Mouse (Mus musculus) neural tube, embryonic 11.5 days (tissue): ENCODE data around the gene Gm21915. TPM values are rescaled to one million over a fixed set of nuclear protein-coding genes. Genes with fewer than 3 reads are reported as not detected.

Experiments
- ATAC-seq: fragments of 200-750 bp; cut with Nextera tagmentation; 2 replicates; pipeline ENCODE4 v1.8.0; 2017; ENCODE audit warnings: moderate number of reproducible peaks, mild to moderate bottlenecking, moderate TSS enrichment, moderate library complexity; ENCODE audit not compliant: insufficient read depth, low FRiP score, low TSS enrichment
- DNase-seq: peaks from one replicate; pipeline ENCODE4 v3.0.0-alpha.2; 2015; ENCODE audit warnings: low spot score
- H3K27ac ChIP-seq: fragments of 300-500 bp; sonication (generic); 2 replicates; pipeline ENCODE4 v1.5.1; 2014; ENCODE audit warnings: low read depth, mild to moderate bottlenecking, low read length
- H3K27me3 ChIP-seq: fragments of 300-500 bp; sonication (generic); 2 replicates; pipeline ENCODE4 v1.6.1; 2014; ENCODE audit warnings: mild to moderate bottlenecking, low read length, mixed read lengths; ENCODE audit not compliant: control insufficient read depth, insufficient read depth
- H3K36me3 ChIP-seq: fragments of 300-500 bp; sonication (generic); 2 replicates; pipeline ENCODE4 v1.6.1; 2014; ENCODE audit warnings: mild to moderate bottlenecking, low read length, moderate library complexity, mixed read lengths; ENCODE audit not compliant: control insufficient read depth, insufficient read depth
- H3K4me1 ChIP-seq: fragments of 300-500 bp; sonication (generic); 2 replicates; pipeline ENCODE4 v1.6.1; 2014; ENCODE audit warnings: low read length, mixed read lengths; ENCODE audit not compliant: control insufficient read depth, insufficient read depth
- H3K4me2 ChIP-seq: fragments of 300-500 bp; sonication (generic); 2 replicates; pipeline ENCODE4 v1.6.1; 2014; ENCODE audit warnings: low read depth, mild to moderate bottlenecking, moderate library complexity
- H3K4me3 ChIP-seq: fragments of 300-500 bp; sonication (generic); 2 replicates; pipeline ENCODE4 v1.5.1; 2014; ENCODE audit warnings: low read depth, low read length
- H3K9ac ChIP-seq: fragments of 300-500 bp; sonication (generic); 2 replicates; pipeline ENCODE4 v1.6.1; 2014; ENCODE audit warnings: mild to moderate bottlenecking, low read length
- H3K9me3 ChIP-seq: fragments of 300-500 bp; sonication (generic); 2 replicates; pipeline ENCODE4 v1.6.1; 2016; ENCODE audit warnings: low read length; ENCODE audit not compliant: control insufficient read depth
- WGBS: fragments of 180-500 bp; shearing (Covaris S2); extraction: QIAGEN DNeasy Blood & Tissue Kit; methylation state at CpG from one replicate; pipeline ENCODE4 v1.1.7; 2014; 5-methylcytosine and 5-hydroxymethylcytosine counted together
- polyA plus RNA-seq: library from polyadenylated mRNA; unstranded; fragments of >200 nt; fragmentation: Nextera tagmentation; extraction: Ambion mirVana; gene quantifications from 2 replicates; pipeline ENCODE4 v1.2.1, GENCODE M21; 2014

Gm21915 gene
- polyA plus RNA-seq, 1 experiment from 2014 or later, result not detected

GRCm38 (mm10) chr9:40649444-40649843, 21.0 kb upstream of the Gm21915 start:
- H3K27me3 ChIP-seq, result no peaks in the 10 kb centered on the region
- no peak overlapping the region for H3K27ac ChIP-seq
- H3K4me2 ChIP-seq, result no peak overlapping the region
- H3K4me3 ChIP-seq, result no peak overlapping the region
- no peaks in the 10 kb centered on the region for H3K9me3 ChIP-seq
- 93% methylated on average over 3 of the region's 3 CpGs for WGBS
- H3K9ac ChIP-seq, result no peak overlapping the region
- ATAC-seq (no peak), DNase-seq (no peak)
- H3K4me1 ChIP-seq, result no peaks in the 10 kb centered on the region
- no peaks in the 10 kb centered on the region for H3K36me3 ChIP-seq

GRCm38 (mm10) chr9:40649983-40650382, 20.4 kb upstream of the Gm21915 start:
- WGBS, result 82% methylated on average over 6 of the region's 6 CpGs
- ATAC-seq, result no peak

DNA sequence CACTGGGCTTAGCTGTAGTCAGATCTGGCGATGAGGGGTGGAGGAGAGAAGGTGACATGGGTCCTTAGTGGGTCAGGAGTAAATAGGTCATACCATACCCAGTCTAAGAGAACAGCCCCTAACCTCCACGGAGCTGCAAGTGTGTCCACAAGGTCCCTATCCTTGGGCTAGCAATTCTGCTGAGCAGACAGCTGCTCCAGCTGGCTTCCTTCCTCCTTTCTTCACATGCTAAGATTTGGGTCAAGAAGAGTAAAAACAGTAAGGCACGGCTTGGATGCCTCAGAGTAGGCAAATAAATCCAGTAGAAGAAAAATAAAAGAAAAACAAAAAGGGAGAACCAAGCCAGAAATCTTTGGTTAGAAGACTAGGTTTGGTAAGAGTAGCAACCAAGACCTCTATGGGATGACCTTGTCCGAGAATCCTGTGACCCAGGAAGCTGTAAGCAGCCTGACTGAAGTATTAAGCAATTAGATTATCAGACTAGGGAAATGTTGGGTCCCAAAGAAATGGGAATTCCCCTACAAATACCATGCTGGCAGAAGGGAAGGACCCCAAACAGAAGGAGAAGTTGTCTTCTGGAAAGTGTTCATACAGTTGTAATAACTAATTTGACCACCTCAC, 19.1 kb upstream of the Gm21915 start:
- H3K36me3 ChIP-seq, result no peaks in the 10 kb centered on the region
- H3K4me3 ChIP-seq, result no peak overlapping the region
- H3K27ac ChIP-seq, result no peak overlapping the region
- DNase-seq (no peak), ATAC-seq (no peak)
- 88% methylated on average over 4 of the region's 4 CpGs for WGBS
- H3K4me2 ChIP-seq, result no peak overlapping the region
- no peaks in the 10 kb centered on the region for H3K4me1 ChIP-seq
- H3K9me3 ChIP-seq, result no peaks in the 10 kb centered on the region
- no peaks in the 10 kb centered on the region for H3K27me3 ChIP-seq
- H3K9ac ChIP-seq, result no peak overlapping the region

More at GRCm38 (mm10) chr9:40649983-40650382, 20.4 kb upstream of the Gm21915 start:
- no peaks in the 10 kb centered on the region for H3K36me3 ChIP-seq
- no peaks in the 10 kb centered on the region for H3K9me3 ChIP-seq
- no peaks in the 10 kb centered on the region for H3K27me3 ChIP-seq
- no peak overlapping the region for H3K9ac ChIP-seq
- no peak overlapping the region for H3K4me2 ChIP-seq
- no peaks in the 10 kb centered on the region for H3K4me1 ChIP-seq
- no peak overlapping the region for H3K27ac ChIP-seq
- no peak overlapping the region for H3K4me3 ChIP-seq
- DNase-seq, result no peak

GRCm38 (mm10) chr9:40652757-40653156, 17.7 kb upstream of the Gm21915 start:
- H3K9me3 ChIP-seq, result no peaks in the 10 kb centered on the region
- H3K36me3 ChIP-seq, result no peaks in the 10 kb centered on the region
- 33% methylated on average over 9 of the region's 9 CpGs for WGBS
- H3K4me1 ChIP-seq, result no peaks in the 10 kb centered on the region
- no peak overlapping the region for H3K27ac ChIP-seq
- no peak overlapping the region for H3K4me2 ChIP-seq
- ATAC-seq, result no peak
- no peak for DNase-seq
- no peak overlapping the region for H3K4me3 ChIP-seq
- H3K9ac ChIP-seq, result no peak overlapping the region
- H3K27me3 ChIP-seq, result no peaks in the 10 kb centered on the region

- Histone ChIP-seq H3K4me2 (no peak overlapping the region), H3K36me3 (no peaks in the 10 kb centered on the region), H3K9ac (no peak overlapping the region), H3K27ac (no peak overlapping the region), H3K4me3 (no peak overlapping the region), H3K4me1 (no peaks in the 10 kb centered on the region), H3K9me3 (no peaks in the 10 kb centered on the region), H3K27me3 (no peaks in the 10 kb centered on the region)
- ATAC-seq (no peak), DNase-seq (no peak)
- 76% methylated on average over 9 of the region's 9 CpGs for WGBS
These were observed 4.1 kb upstream of the Gm21915 start for GRCm38 (mm10) chr9:40666190-40666803.

DNA sequence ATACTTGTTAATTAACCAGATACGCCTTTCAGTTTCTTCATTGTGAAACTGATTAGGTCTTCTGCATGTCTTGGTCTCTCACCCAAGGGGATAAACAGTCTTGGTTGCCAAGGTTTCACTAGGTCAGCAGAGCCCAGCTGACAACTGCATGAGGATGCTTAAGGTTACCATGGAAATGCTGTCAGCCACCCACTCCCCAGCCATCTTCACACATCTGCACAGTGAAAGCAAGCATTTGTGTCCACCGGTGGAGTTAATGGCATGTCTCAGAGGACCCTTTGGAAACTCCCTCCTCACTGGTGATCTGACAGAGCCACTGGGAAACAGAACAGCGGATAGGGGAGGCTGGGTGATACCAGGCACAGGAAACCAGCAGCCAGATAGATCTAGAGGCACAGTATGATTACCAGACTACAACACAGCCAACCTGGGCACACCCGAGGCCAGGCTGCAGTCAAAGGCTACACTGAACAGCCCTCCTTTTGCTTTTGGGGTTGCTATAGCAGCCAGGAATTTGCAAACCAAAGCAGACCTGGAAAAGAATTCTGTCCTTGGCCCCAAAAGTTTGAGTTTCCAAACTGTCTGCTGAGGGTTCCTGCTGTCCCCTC, 1.0 kb downstream of the Gm21915 start:
- DNase-seq, result no peak

GRCm38 (mm10) chr9:40675203-40675958, 5.0 kb downstream of the Gm21915 start:
- no peaks in the 10 kb centered on the region; the same call in 1 of the 2 replicates for H3K4me1 ChIP-seq
- H3K9me3 ChIP-seq, result no peaks in the 10 kb centered on the region
- DNase-seq, result no peak
- H3K27me3 ChIP-seq, result no peaks in the 10 kb centered on the region
- H3K27ac ChIP-seq, result no peak overlapping the region
- H3K4me3 ChIP-seq, result no peak overlapping the region
- H3K36me3 ChIP-seq, result no peaks in the 10 kb centered on the region
- no peak overlapping the region for H3K4me2 ChIP-seq
- WGBS, result 78% methylated on average over 12 of the region's 12 CpGs
- ATAC-seq, result no peak
- no peak overlapping the region for H3K9ac ChIP-seq

More for the DNA sequence above, 1.0 kb downstream of the Gm21915 start:
- Histone ChIP-seq H3K9me3 (no peaks in the 10 kb centered on the region), H3K4me3 (no peak overlapping the region), H3K27ac (no peak overlapping the region), H3K9ac (no peak overlapping the region), H3K36me3 (no peaks in the 10 kb centered on the region), H3K27me3 (no peaks in the 10 kb centered on the region), H3K4me1 (no peaks in the 10 kb centered on the region; the same call in 1 of the 2 replicates), H3K4me2 (no peak overlapping the region)
- 35% methylated on average over 4 of the region's 4 CpGs for WGBS
- no peak for ATAC-seq

DNA sequence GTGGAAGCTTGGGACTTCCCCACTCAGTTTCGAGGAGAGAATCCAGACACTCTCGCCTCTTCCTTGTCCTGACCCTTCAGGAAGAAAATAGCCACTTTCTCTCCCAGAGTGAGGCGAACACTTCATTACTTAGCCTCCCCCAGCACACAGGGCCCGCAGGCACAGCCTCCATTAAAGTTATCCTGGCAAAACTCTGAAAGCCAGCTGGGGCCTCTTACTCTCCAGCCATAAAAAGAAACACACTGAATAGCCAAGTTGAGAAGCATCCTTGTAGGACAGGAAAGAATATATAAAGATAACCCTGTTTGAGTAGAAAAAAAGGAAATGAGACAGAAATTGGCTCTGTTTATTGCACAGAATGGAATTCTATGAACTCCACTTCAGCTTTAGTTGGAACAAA, 8.2 kb downstream of the Gm21915 start:
- 72% methylated on average over 4 of the region's 4 CpGs for WGBS
- DNase-seq (no peak), ATAC-seq (no peak)
- no peaks in the 10 kb centered on the region for H3K9me3 ChIP-seq
- no peak overlapping the region for H3K27ac ChIP-seq
- no peak overlapping the region for H3K4me2 ChIP-seq
- no peaks in the 10 kb centered on the region for H3K36me3 ChIP-seq
- H3K4me3 ChIP-seq, result no peak overlapping the region
- no peak overlapping the region for H3K9ac ChIP-seq
- no peaks in the 10 kb centered on the region for H3K4me1 ChIP-seq
- no peaks in the 10 kb centered on the region for H3K27me3 ChIP-seq
